Mouse (Mus musculus): ENCODE results near the gene Jmjd6. TPM values are rescaled to one million over a fixed set of nuclear protein-coding genes. Genes with fewer than 3 reads are reported as not detected.

The Jmjd6 gene
- 10 to 100 TPM; 20.6 to 22.1 TPM for total RNA-seq (2021)
- long read RNA-seq, experiment 1, transcript Jmjd6-201 (6 exons, 1,668 nt) = major isoform, 13 of 33 reads
- long read RNA-seq, experiment 1, partial matches to known transcripts = 12 of 33 reads
- long read RNA-seq, experiment 1, other reads (novel, unspliced or antisense) = 7 of 33 reads
- long read RNA-seq, experiment 2, transcript Jmjd6-201 (6 exons, 1,668 nt) = major isoform, 12 of 25 reads
- long read RNA-seq, experiment 2, partial matches to known transcripts = 7 of 25 reads
- long read RNA-seq, experiment 2, other reads (novel, unspliced or antisense) = 6 of 25 reads

GRCm38 (mm10) chr11:116843261-116844233 lies at the start of gene Jmjd6, which contains the start of gene Mettl23:
TSS of gene Jmjd6 (minus strand) at chr11:116843449.
TSS of gene Mettl23 (plus strand) at chr11:116843278.
- DNase-seq = peak; percentile 99

GRCm38 (mm10) chr11:116887136-116887535 lies 43.9 kb upstream of the Jmjd6 start:
- no peak for DNase-seq

DNA sequence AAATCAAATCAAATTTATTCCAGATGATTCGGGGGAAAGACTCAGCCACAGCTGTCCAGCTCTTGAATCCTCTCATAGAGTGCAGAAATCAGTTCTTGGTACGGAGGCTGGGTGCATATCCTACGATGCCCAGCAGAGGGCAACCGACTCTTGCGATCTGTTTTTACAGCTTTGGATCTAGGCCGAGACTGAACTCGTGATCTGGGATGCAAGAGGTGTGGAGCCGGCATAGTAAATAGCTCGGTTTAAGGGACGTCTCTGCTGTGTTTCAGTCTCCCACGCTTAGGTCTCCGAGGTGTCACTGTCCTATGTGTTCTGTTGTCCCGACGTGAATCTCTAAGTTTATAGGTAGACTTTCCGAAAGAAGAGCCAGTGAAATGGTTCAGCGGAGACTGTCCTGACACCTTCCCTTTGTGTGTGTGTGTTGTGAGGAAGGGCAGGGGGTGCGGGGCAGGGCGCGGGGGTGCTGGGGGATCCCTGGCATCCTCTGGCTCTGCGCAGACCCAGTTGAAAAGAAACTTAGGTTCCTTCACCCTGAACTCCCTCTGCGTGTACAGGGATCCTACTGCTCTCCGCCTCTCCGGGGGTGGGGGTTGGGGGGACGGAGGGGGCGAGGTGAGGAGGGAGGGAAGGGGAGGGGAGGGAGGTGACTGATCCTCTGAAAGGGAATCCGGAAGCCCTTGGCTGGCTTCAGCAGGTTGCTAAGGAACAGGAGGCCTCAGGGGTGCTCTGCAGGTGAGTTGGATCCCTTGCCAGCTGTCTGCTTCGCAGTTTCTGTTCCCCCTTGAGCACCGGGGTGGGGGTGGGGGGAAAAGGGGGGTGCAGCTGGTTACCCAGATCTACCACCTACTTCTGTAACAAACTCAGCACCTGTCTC lies 42.3 kb upstream of the Jmjd6 start:
- DNase-seq = peak; percentile 65

DNA sequence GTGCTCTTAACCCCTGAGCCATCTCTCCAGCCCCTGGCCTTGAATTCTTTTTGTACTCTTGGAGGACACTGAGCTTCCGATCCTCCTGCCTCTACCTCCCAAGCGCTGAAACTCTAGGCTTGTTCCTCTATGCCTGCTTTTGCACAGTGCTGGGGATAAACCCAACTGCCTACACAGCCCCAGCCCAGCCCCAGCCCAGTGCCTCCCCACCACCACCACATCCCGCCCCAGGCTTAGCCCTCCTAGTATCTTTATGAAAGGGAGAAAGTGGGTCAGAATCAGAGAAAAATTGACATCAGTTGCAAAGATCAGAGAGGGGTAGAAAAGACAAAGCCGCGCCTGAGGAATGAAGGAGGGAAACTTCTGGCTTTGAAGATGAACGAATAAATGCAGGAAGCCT lies 40.8 kb upstream of the Jmjd6 start:
- DNase-seq = no peak

DNA sequence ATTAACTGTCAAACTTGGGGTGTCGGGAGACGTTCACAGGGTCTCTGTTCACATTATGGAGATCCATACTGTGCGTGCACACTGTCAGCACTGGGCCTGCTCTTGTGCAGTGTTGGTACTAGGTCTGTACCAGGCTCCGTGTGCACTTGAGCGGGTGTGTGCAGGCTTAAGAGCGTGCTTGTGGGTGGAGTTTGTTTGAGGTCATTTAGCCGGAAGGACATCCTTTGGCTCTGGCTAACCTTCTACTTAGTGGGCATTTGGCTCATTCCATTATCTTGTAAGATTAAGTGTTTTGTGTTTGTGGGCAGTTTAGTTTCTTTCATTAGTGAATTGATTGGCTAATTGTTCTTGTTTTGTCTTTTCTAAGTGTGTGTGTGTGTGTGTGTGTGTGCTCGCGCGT lies 39.2 kb upstream of the Jmjd6 start:
- DNase-seq = no peak

DNA sequence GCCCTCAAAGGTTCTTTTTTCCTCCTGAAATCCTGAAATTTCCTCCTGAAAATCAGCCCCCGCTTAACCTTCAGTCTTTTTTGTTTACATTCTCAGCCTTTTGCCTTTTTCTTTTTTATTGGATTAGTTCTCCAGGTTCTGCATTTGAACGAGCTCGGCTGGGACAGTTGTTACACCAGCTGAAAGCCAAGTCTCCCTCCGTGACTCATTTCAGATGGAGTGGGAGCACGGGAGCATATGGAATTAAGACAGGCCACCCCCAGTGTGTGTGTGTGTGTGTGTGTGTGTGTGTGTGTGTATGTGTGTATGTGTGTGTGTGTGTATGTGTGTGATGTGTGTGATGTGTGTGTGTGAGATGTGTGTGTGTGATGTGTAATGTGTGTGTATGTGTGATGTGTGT lies 38.2 kb upstream of the Jmjd6 start:
- DNase-seq = no peak

DNA sequence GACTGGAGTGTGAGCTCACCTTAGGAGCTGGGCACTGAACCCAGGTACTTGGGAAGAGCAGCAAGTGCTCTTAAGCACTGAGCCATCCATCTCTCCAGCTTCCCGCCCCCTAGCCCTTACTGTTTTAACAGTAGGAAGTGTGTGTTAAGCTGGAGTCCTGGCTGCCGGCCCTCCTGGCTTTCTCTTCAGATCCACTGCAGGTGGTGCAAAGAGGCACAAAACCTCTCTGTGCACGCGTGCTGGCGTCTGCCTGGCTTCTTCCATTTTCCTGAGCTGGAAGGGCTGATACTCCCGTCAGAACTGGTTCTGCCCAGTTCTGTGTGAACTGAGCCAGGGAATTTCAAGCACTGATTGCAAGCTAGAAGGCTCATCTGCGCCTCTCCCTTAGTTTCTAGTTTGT lies 37.6 kb upstream of the Jmjd6 start:
- DNase-seq = no peak

DNA sequence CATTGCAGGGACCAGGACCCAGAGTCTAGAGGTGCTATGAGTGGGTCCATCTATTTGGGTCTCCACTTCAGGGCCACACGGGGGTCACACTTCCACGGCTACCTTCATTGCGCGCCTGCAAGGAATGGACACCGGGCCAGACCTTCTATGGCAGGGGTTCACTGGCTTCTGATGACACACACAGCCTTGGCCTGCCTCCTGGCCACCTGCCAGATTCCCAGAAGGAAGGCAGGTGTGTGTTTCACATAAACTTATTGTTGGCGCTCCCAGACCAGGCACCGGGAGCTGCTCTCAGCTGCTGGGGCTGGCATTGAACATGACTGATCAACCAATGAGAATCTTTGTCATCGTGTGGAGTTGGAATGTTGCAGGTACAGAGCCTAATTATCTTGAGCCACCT lies 35.2 kb upstream of the Jmjd6 start:
- no peak for DNase-seq

- DNase-seq = no peak
These were observed 30.7 kb upstream of the Jmjd6 start for GRCm38 (mm10) chr11:116873987-116874386.

GRCm38 (mm10) chr11:116871538-116871937 lies 28.3 kb upstream of the Jmjd6 start:
- DNase-seq = no peak

- no peak for DNase-seq
These were observed 26.4 kb upstream of the Jmjd6 start for GRCm38 (mm10) chr11:116869641-116870040.

DNA sequence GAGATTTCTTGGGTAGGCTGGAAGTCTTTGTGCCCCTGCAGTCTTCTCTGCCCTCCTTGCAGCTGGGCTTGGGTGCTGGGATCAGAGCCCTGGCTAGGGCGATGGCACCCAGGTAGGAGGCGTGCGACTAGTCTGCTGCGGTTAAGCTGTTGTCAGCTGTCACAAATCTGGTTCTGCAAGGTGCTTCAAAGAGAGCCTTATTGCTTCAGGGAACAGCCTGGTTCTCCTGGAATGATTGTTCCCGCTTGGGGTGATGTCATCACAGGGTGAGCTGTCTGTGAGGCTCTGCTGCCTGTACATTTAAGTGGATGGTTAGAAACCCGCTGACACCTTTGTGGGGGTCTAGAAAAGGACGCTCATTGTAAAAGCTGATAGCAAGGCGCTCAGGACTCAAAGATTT lies 26.0 kb upstream of the Jmjd6 start:
- no peak for DNase-seq

DNA sequence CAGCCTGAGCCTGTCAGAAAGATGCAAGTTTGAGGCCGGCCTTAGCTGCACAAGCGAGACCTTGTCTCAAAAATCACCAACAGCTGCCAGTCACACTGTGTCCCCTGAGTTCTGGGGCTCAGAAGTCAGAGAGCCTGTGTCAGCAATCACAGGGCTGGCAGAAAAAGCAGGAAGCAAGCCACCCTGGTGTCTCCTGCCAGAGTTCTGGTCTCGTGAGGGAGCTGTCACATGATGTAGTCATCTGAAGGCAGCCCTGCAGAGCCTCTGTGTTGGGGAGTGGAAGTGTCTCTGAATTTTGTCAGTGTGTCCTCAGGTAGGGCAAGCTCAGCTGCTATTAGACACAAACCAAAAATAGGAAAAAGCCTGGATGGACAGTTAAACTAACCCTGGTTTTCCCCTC lies 24.9 kb upstream of the Jmjd6 start:
- DNase-seq = peak; percentile 71

- no peak for DNase-seq
These were observed 22.8 kb upstream of the Jmjd6 start for GRCm38 (mm10) chr11:116865945-116866585.

- DNase-seq = no peak
These were observed 21.2 kb upstream of the Jmjd6 start for GRCm38 (mm10) chr11:116864444-116864843.

DNA sequence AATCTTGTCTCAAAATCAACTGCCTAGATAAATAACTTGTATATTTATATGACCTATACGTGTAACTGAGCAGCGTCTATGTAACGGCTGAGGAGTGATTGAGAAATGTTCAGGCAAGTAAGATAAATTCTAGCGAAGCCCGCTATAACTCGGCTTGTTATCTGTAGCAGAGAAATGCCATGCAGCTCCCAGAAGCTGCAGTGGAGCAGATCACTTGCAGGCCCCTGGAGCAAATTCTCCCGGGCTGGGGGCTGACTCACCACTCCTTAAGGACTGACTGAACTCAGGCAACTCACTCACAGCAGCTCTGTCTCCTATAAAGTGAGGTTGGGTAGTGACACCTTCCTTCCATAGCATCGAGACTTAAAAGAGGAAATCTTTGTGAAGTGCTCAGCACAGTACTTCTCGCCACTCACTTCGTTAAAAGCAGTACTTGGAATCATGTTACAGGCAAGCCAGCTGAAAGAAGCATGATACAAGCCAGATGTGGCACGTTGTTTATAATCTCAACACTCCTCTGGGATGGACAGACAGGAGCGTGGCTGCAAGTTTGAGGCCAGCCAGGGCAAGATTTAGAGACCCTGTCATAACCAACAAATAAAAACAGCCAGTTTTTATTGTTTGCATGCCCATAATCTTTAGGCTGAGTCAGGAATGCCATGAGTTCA lies 14.1 kb upstream of the Jmjd6 start:
- DNase-seq = no peak

GRCm38 (mm10) chr11:116854279-116854678 lies 11.0 kb upstream of the Jmjd6 start:
- DNase-seq = no peak

- DNase-seq = peak; percentile 97
These were observed 10.3 kb upstream of the Jmjd6 start for GRCm38 (mm10) chr11:116853512-116853928.

GRCm38 (mm10) chr11:116852891-116853511 lies 9.8 kb upstream of the Jmjd6 start, which contains the start of gene Srsf2:
TSS of gene Srsf2 (minus strand) at chr11:116853094.
- DNase-seq = peak; percentile 95

DNA sequence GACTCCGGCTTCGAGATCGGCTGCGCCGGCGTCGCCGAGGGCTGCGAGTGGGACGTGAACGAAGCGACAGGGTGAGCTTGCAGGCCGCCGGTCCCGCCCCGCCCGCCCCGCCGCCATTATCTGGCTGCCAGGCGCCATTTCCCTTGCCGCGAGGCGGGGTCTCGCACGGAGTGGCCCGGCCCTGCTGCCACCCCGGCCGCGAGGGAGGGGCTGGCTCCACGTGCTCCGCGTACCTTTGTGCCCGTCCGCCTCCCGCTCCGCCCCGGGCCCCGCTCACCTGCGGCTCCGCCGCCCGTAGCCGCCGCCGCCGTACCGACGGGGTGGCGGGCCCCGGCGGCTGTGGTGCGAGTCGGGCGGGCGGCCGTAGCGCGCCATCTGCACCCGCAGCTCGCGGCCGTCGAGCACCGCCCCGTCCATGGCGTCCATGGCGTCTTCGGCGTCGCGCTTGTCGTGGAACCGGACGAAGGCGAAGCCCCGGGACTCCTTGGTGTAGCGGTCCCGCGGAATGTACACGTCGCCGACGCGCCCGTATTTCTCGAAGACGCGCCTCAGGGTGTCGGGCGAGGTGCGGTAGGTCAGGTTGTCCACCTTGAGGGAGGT lies 9.1 kb upstream of the Jmjd6 start, which contains the start of gene Mfsd11:
Gene Mfsd11, plus strand, starts transcription at position 150 of the 600 bp plus-strand sequence.
- peak; percentile 80 for DNase-seq

Measured in gastrocnemius, postnatal 25 days (tissue).